Mouse (Mus musculus): ENCODE measurements around the gene Metap1d.

Gene Metap1d

GRCm38 (mm10) chr2:71543948-71544347 is 90.9 kb downstream of the Metap1d start:
- DNase-seq (ENCODE audit: extremely low spot score, low read depth, low spot score): no peak

GRCm38 (mm10) chr2:71544391-71545285 is 91.6 kb downstream of the Metap1d start:
- DNase-seq (ENCODE audit: extremely low spot score, low read depth, low spot score): no peak

GRCm38 (mm10) chr2:71545401-71545881 is 92.4 kb downstream of the Metap1d start:
- DNase-seq (ENCODE audit: extremely low spot score, low read depth, low spot score): no peak

- DNase-seq (ENCODE audit: extremely low spot score, low read depth, low spot score): no peak
These were observed 93.0 kb downstream of the Metap1d start for GRCm38 (mm10) chr2:71545882-71546639.

- DNase-seq (ENCODE audit: extremely low spot score, low read depth, low spot score): no peak
These were observed 93.6 kb downstream of the Metap1d start, which contains the start of gene Dlx2 for GRCm38 (mm10) chr2:71546640-71547071. Gene Dlx2, minus strand, starts transcription at chr2:71546754.

- DNase-seq (ENCODE audit: extremely low spot score, low read depth, low spot score): no peak
These were observed 94.8 kb downstream of the Metap1d start for GRCm38 (mm10) chr2:71547829-71548228.

GRCm38 (mm10) chr2:71550330-71550729 is 97.3 kb downstream of the Metap1d start:
- DNase-seq (ENCODE audit: extremely low spot score, low read depth, low spot score): no peak

GRCm38 (mm10) chr2:71551704-71552103 is 98.6 kb downstream of the Metap1d start:
- no peak for DNase-seq (ENCODE audit: extremely low spot score, low read depth, low spot score)

- no peak for DNase-seq (ENCODE audit: extremely low spot score, low read depth, low spot score)
These were observed 103.0 kb downstream of the Metap1d start for GRCm38 (mm10) chr2:71556071-71556470.

GRCm38 (mm10) chr2:71566466-71566865 is 113.4 kb downstream of the Metap1d start:
- DNase-seq (ENCODE audit: extremely low spot score, low read depth, low spot score): no peak

- no peak for DNase-seq (ENCODE audit: extremely low spot score, low read depth, low spot score)
These were observed 120.7 kb downstream of the Metap1d start for GRCm38 (mm10) chr2:71573736-71574135.
